Mouse (Mus musculus) 3134 (cell line): ENCODE measurements at regions not wholly inside any gene's neighbourhood (a gene's known extent, or its start where the extent isn't known, plus 50 kb on each side); places are given as distances from the start of the nearest gene placed in this dataset.
"Not testable (repeated sequence)": the region's sequence is repeated elsewhere in the genome, so short reads cannot be mapped to it uniquely, and the experiment has no call there.

ENCODE experiments used
- DNase-seq: peaks from one replicate; pipeline ENCODE4 v3.0.0-alpha.2; 2011; ENCODE audit warnings: low spot score; ENCODE audit not compliant: insufficient read length; ENCODE audit errors: extremely low read depth

DNA sequence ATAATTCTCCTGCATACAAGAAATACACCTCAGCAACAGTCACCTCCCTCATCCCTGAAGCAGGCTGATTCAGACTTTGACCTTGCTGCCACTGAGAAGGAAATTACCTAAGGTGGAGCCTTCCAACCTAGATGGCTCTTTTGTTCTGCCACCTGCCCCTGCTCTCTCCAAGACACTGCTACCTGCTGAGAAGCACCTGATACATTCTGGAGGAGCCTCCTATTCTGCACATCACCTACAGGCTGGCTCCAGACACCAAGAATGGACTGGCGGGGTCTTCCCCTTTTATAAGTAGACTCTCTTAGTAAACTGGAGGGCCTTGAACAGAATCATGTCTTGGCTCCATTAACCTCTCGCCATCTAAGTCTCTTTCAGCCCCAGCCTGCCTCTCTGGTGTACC is 1149.5 kb upstream of the 2610301B20Rik start:
- DNase-seq: not testable (repeated sequence)

DNA sequence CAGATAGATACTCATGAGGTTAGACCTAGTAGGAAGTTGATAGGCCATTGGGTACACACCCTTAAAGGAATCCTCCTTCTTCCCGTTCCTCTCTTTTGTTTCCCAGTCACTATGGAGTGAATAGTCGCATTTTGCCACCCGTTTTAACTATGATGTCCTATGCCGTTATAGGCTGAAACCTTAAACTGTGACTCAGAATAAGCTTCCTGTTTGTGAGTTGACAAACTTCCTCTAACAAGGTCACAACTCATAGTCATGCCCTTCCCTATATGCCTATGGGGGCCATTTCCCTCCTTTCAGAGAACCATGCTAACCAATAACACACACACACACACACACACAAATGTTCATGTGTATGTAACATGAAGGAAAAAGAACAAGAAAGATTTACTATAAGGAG is 1136.6 kb upstream of the 2610301B20Rik start:
- no peak for DNase-seq

DNA sequence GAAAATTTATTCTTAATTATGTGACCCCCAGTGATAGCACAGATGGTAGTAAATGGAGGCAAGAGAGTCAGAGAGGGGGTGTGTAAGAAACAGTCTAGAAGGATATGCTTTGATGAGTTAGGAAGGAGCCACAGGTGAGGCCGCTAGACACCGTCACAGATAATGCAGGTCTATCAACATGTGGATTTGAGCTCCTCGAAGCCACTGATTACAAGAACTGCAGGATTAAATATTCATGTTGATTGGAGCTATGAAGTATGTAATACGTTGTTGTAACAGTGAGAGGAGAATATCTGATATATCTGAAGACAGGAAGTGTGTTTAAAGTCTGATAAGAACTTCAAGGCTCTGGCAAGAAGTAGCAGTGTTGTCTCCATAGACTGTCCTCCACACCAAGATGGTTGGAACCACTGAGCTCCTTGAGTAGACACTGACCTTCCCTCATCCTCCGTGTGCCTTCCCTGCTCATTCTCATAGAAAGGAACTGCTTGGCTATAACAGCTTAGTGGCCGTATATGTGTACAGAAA is 1126.8 kb upstream of the 2610301B20Rik start:
- DNase-seq: no peak

DNA sequence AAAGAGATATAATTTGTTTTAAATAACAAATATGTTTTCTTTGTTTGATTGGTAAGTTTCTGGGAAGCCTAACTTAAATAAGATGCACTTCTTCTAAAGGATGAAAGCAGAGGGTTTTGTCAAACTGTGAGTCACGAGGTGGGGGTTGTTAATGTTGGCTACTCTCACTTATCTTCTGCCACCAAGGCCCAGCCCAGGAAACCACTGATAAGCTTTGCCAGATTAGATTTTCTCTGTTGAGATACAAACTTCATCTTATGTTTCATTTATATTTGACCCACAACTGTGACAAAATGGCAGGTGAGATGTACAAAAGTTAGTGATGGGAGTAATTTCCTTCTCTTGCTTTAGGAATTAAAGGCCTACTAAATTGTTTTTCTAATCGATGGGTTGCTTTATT is 1126.2 kb upstream of the 2610301B20Rik start:
- no peak for DNase-seq

DNA sequence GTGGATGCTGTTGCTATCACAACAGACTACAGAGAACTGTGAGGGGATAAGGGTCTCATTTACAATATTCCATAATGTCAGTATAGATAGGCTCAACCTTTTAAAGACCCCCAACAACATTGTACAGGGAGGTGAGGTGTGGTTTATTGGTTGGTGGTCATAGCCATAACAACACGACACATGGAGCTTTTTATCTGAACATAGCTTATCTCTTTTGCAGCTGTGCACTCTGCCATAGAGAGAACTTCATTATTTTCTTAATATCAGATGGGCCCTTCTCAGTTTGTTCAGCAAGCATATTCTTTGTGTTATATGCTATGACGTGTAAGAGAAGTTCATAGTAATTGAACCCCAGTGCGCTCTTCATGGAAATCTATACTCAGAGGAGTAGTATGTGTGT is 1124.4 kb upstream of the 2610301B20Rik start:
- no peak for DNase-seq

DNA sequence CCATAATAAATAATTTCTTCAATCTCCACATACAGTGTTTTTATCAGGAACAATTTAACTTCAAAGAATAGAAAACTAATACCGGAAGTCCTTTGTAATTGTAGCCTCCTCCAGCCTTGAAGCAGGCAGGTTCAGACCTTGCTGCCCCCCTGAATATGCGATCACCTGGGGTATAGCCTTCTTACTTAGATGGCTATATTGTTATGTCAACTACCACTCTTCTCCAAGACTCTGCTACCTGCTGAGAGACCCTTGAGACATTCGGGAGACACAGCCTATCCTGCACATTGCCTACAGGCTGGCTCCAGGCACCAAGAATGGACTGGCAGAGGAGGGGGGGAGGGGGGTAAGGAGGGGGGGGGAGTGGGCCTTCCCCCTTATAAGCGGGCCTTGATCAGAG is 1123.9 kb upstream of the 2610301B20Rik start:
- no peak for DNase-seq

DNA sequence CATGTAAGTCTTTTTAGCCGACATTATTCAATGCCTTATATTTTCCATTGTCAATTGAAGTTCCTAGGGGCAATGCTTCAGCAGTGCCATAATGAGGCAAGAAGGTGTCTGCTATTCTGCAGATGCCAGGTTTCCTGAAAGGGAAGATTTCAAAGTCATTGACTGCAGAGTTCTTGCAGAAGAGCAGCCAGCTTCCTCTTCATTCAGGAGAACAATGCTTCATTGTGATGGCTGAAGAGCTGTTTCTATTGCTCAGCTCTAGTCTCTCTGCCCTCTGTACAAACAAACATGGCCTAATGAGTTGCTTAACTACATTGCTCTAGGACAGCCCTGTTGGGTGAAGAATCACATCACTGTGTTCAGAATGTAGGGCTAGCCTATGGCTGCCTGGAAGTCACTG is 1111.0 kb upstream of the 2610301B20Rik start:
- DNase-seq: no peak

DNA sequence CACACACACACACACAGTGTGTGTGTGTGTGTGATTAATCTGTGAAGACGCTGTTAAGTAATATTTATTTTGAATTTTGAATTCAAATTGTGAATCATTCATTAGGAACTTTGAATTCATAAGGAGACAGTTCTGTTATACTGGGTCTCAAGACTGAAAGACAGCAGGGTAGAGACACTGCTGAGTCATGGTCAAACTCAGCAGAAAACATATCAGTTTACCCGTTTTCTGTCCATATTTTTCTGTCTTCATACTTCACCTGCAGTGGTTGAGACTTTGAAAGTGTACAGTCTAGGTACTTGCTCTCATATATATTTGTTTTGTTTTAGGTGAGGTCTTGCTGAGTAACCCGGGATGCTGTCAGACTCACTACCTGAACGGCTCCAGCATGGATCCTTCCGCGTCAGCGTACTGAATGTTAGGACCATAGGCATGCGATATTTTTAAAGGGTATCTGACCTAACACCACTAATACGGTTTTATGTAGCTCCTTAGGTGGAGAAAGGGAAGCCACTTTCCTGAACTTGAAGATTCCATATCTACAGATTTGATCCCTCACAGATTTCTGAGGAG is 1104.6 kb upstream of the 2610301B20Rik start:
- DNase-seq: peak; percentile 46

DNA sequence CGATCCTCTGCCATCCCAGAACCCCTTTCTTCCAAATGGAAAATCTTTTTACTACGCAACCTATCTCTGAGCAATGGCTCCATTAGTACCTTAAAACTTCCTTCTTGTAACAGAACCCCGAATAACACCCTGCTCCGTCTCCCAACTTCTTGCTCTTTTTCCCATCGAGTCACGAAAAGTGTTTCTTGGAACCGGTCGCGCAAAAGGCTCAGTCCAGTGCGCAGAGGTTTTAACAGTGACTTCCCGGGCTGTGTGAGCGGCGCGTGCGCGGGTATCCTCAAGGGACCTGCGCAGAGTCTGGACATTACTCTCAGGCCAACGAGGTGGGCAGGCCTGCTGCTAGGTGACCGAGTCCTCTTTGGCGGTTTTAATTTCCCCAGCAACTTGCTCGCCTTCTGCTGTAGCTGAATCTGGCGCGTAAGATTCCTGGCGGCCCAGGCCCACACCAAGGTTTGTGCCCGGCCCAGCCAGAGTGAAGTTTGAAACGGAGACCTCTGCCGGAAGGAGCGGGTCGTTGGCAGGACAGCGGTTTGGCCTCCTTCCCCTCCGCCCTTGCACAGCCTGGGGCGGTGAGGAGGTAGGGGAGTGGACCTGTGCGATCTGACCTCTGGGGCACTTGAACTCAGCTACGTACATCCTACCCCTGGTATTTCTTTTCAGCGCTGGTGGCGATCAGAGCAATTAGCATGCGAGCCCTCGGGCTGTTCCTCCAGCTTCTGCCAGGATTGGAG is 1103.8 kb upstream of the 2610301B20Rik start:
- DNase-seq: peak; percentile 88

DNA sequence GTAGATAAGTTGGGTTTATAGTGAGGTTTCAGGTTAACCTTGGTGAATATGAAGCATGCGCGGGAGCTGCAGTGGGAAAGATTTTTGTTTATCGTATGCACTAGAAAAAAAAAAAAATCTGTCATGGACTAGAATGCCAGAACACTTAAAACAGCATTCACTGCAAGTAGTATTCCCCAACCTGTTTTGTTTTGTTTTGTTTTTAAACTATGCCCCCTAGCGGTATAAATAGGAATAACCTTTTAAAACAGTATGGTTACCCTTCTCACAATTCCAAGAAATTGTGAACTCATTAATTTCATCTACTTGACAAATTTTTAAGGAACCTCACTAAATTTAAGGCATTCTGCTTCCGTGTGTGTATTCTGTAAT is 1103.2 kb upstream of the 2610301B20Rik start:
- no peak for DNase-seq

DNA sequence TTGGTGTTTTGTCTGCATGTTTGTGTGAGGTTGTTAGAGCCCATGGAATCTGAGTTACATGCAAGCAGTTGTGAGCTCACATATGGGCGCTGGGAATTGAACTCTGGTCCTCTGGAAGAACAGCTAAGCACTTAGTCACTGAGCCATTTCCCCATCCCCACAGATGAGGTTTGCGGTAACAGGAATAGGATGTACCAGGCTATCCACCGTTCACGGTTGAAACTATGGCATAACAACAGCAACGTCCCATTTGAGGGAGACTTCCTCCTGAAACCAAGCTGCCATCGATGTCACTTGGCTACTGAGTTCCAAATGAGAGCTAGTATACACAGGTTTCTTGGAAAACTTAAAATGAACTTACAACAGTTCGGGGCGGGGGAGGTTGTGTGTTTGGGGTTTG is 1095.9 kb upstream of the 2610301B20Rik start:
- DNase-seq: no peak

DNA sequence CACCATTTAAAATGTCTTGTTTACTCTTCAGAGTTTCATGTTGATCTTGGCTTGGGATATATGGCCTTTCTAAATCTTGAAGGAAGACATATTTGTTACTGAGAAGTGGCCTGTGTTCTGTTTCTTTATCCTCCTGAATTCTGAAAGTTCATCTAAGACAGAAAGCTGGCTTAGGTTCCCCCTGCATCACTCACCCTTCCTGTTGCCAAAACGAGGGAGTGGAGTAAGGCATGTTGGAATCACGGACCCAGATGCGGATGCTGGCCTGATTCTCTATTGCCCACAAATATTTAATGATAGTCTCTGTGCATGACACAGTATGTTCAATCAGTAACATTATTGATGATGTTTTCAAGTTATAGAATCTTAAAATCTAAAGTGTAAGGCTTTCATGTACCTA is 1094.7 kb upstream of the 2610301B20Rik start:
- no peak for DNase-seq

DNA sequence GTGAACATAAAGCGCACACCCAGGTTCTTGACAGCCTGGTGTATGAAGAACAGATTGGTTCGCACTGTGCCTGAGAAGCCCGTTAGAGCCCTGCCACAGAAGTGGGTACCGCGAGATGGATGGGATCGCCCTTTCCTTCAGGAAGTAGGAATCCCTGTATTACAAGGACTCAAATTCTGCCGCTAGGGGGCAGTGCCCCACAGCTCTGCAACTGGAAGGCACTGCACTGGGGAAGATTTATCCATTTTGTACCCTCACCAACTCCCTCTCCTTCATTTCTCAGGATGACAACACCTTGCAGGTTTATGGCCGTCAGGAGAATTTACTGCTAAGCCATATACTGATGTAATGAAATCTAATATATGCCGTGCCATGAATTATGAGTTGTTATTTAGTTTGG is 1094.1 kb upstream of the 2610301B20Rik start:
- DNase-seq: no peak

DNA sequence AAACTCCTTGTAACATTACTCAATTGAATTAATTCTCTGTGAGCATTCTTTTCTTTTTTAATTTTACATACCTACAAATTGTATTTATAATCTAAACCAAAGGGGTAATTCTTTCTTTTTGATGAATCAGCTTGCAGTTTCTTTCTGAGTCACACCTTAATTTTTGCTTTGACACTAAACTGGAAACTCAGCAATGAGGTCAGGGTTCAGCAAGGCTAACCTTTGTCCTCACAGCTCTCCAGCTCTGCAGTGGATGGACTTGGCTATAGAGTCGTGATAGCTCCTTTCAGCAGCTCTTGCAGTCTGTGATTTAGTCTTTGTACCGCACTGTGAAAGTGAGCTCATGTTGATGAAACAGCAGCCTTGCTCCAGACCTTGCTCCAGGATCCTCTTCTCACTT is 1093.0 kb upstream of the 2610301B20Rik start:
- DNase-seq: no peak

DNA sequence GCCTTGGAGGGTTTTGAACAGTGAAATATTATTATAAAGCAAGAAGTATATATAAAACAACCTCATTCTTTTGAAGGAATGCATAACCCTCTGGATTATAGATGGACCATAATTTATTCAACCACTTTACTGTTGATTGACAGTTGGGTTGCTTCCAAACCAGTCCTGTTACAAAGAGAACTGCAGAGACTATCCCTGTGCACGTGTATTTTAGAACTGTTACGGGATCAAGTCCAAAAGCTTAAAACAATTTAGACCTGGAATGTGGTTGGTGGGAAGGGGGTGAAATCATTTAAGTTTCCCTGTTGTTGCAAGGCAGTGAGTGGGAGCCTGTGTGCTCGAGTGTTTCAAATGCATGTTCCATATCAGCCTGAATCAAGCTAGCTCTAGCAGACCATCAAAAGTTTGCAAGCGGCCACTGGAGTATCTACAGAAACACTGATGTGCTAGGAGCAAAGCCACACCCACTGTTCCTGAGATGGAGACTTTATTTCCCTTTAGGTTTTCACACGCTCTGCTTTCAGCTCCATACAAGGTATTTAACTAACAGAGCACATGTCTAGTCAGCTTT is 1086.4 kb upstream of the 2610301B20Rik start:
- no peak for DNase-seq

DNA sequence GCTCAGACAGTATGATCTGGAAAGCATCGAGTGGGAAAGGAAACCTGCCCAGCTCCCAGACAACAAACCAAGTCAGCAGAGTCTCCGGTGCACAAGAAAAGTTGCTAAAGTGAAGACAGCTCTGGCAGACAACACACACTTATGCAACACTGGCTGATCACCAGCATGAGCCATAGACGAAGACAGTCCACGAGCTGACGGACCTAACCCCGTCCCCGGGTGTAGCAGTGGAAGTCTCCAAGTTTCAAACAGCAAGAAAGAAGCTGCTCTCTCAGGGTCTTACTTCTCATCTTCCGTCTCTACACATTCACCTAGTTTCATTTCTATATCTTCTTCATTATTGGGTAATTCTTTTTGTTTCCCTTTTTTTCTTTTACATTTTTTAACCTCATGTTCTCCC is 1083.8 kb upstream of the 2610301B20Rik start:
- no peak for DNase-seq
